Mouse (Mus musculus) pancreas, adult 10 weeks (tissue): ENCODE measurements around the gene Csk. TPM values are rescaled to one million over a fixed set of nuclear protein-coding genes. Genes with fewer than 3 reads are reported as not detected.

Experiments
- polyA plus RNA-seq: library from polyadenylated mRNA; stranded (reverse); fragments of 350-450 nt; fragmentation: Illumina TruSeq; extraction: RNeasy Lipid Tissue Mini Kit (QIAGEN cat#74804); gene quantifications from one replicate; pipeline ENCODE4 v1.2.3, GENCODE M21; 2015; ENCODE audit warnings: low read depth, low replicate concordance; ENCODE audit not compliant: insufficient read depth

The Csk gene
- 16.6 TPM for polyA plus RNA-seq

DNA sequence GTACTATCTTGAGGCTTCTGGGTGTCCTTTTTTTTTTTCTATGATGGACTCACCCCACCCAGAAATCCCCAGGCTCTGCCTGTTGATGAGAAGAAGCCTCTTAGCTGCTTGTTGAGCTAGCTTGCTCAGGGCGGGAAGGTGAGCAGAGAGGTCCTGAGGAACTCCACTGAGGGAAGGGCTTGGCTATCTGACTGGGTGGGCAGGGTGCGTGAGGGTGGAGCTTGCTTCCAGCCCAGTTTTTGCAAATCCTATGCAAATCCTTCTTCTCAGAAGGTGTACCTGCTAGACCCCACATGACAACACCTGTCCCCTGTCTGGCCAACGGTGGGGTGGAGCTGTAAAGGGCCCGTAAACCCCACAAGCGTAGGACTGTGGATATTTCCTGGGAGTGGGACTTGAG is at the start of gene Csk:
Gene Csk, minus strand, starts transcription at position 349 of the 400 bp plus-strand sequence.

GRCm38 (mm10) chr9:57687751-57688150 is 34.3 kb upstream of the Csk start, which contains the start of gene Cyp1a1:
Cyp1a1 (plus strand) TSS chr9:57687928.

DNA sequence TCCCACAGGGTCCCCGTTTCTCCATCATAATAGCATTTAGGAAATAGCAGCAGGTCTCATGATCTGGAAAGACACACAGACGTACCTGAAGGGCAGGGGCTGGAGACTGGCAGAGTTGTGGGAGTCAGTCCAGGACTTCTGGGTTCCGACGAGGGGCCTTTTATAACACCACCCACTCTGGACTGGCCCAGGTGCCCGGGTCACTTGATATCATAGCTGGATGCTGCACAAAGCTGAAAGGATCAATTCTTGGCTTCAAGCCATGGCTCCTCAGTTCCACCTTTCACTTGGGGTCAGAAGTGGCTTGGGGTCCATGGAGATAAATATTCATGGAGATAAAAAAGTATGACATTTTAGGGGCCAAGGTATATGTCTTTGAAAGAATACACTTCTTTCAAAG is 30.1 kb upstream of the Csk start, which contains the start of gene Cyp1a2:
Gene Cyp1a2, minus strand, starts transcription at position 184 of the 400 bp plus-strand sequence.

GRCm38 (mm10) chr9:57620674-57621073 is 32.8 kb downstream of the Csk start, which contains the start of gene Lman1l:
Lman1l (minus strand) TSS chr9:57620774.

DNA sequence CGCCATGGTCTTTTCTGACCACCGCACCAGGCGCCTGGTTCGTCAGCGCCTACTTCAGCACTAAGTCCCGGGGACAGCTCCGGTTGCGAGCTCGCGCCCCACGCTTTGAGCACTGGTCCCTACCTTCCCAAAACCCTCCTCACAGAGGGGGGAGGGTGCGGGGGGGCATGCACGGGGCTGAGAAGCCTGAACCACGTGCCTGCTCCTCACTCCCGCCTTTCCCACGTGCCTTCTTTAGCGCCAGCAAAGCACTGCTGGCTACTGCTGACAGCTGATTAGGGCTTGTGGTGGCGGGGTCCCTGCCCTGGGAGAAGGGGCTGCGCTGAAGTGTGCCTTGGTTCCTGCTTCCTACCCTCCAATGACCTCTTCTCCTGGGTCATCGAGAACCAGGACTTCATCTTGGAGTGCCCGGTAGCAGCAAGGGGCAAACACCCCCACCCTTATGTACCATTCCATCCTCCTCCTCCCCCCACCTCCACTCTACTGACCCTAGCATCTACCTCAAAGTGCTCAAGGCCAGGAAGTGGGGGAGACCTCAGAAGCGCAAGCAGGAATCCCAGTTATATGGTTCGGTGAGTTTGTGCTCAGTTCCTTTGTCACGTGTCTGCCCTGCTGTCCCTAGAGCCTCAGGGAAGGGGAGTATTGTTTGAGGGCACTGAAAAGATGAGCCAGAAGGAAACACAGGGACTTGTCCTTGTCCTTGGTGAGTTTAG is 47.1 kb downstream of the Csk start, which contains the start of gene Cplx3:
Gene Cplx3, minus strand, starts transcription at position 143 of the 713 bp plus-strand sequence.

GRCm38 (mm10) chr9:57589224-57590126 is 64.0 kb downstream of the Csk start, which contains the start of gene Ulk3:
Ulk3 (plus strand) TSS chr9:57589452.

Other genes with a start within 250 kb of the Csk start
- gene Ppcdc, start 213.5 kb downstream of the Csk start, polyA plus RNA-seq: 10.4 TPM
- 5.3 TPM for gene Scamp5, start 185.6 kb downstream of the Csk start, polyA plus RNA-seq
- 1.4 TPM for gene Rpp25, start 149.6 kb downstream of the Csk start, polyA plus RNA-seq
- gene Cox5a, start 132.4 kb downstream of the Csk start, polyA plus RNA-seq: 66.9 TPM
- 5.0 TPM for gene Fam219b, start 116.1 kb downstream of the Csk start, polyA plus RNA-seq
- 6.3 TPM for gene Mpi, start 100.9 kb downstream of the Csk start, polyA plus RNA-seq
- 16.5 TPM for gene Scamp2, start 92.7 kb downstream of the Csk start, polyA plus RNA-seq
- gene Ulk3, start 64.2 kb downstream of the Csk start, polyA plus RNA-seq: 6.6 TPM
- gene Cplx3, start 47.4 kb downstream of the Csk start, polyA plus RNA-seq: not detected
- not detected for gene Lman1l, start 32.9 kb downstream of the Csk start, polyA plus RNA-seq
- gene Cyp1a2, start 30.1 kb upstream of the Csk start, polyA plus RNA-seq: not detected
- 2.2 TPM for gene Cyp1a1, start 34.3 kb upstream of the Csk start, polyA plus RNA-seq
- 2.7 TPM for gene Edc3, start 54.9 kb upstream of the Csk start, polyA plus RNA-seq
- 27.2 TPM for gene Clk3, start 112.2 kb upstream of the Csk start, polyA plus RNA-seq
- gene Arid3b, start 183.2 kb upstream of the Csk start, polyA plus RNA-seq: 3.7 TPM